Mouse (Mus musculus): ENCODE measurements at regions not wholly inside any gene's neighbourhood (a gene's known extent, or its start where the extent isn't known, plus 50 kb on each side); places are given as distances from the start of the nearest gene placed in this dataset.

GRCm38 (mm10) chr3:38564364-38564763, 79.7 kb upstream of the Ankrd50 start:
- no peak overlapping the region for H3K27ac ChIP-seq (ENCODE audit: low read length)
- H3K9me3 ChIP-seq (replicated peaks; ENCODE audit: control insufficient read depth, low read length), result no peaks in the 10 kb centered on the region
- no peaks in the 10 kb centered on the region for H3K27me3 ChIP-seq (ENCODE audit: control insufficient read depth, insufficient read depth, low read length)
- no peaks in the 10 kb centered on the region for H3K36me3 ChIP-seq (ENCODE audit: control insufficient read depth, insufficient read depth)
- ATAC-seq (replicated peaks; ENCODE audit: extremely low read depth, insufficient read depth, low FRiP score), result no peak
- no peak overlapping the region for H3K9ac ChIP-seq (ENCODE audit: low read length)
- WGBS, result 61% methylated on average over 2 of the region's 2 CpGs
- no peak overlapping the region for H3K4me3 ChIP-seq (ENCODE audit: low read length)
- no peak overlapping the region for H3K4me2 ChIP-seq (ENCODE audit: low read depth, low read length)
- peaks cover 6% of the 10 kb centered on the region; the same call in 1 of the 2 replicates for H3K4me1 ChIP-seq (ENCODE audit: control insufficient read depth, insufficient read depth, low read length)

- no peak overlapping the region for H3K9ac ChIP-seq (ENCODE audit: low read length)
- H3K27ac ChIP-seq (ENCODE audit: low read length), result no peak overlapping the region
- H3K4me3 ChIP-seq (ENCODE audit: low read length), result no peak overlapping the region
- H3K9me3 ChIP-seq (replicated peaks; ENCODE audit: control insufficient read depth, low read length), result no peaks in the 10 kb centered on the region
- H3K36me3 ChIP-seq (ENCODE audit: control insufficient read depth, insufficient read depth), result no peaks in the 10 kb centered on the region
- WGBS, result 52% methylated on average over 2 of the region's 2 CpGs
- H3K27me3 ChIP-seq (ENCODE audit: control insufficient read depth, insufficient read depth, low read length), result no peaks in the 10 kb centered on the region
- no peaks in the 10 kb centered on the region for H3K4me1 ChIP-seq (ENCODE audit: control insufficient read depth, insufficient read depth, low read length)
- no peak for ATAC-seq (replicated peaks; ENCODE audit: extremely low read depth, insufficient read depth, low FRiP score)
- H3K4me2 ChIP-seq (ENCODE audit: low read depth, low read length), result no peak overlapping the region
These were observed 76.5 kb upstream of the Ankrd50 start for GRCm38 (mm10) chr3:38561186-38561585.

- no peaks in the 10 kb centered on the region for H3K27me3 ChIP-seq (ENCODE audit: control insufficient read depth, insufficient read depth, low read length)
- no peak for ATAC-seq (replicated peaks; ENCODE audit: extremely low read depth, insufficient read depth, low FRiP score)
- H3K9ac ChIP-seq (ENCODE audit: low read length), result no peak overlapping the region
- H3K4me1 ChIP-seq (ENCODE audit: control insufficient read depth, insufficient read depth, low read length), result no peaks in the 10 kb centered on the region
- no peaks in the 10 kb centered on the region for H3K9me3 ChIP-seq (replicated peaks; ENCODE audit: control insufficient read depth, low read length)
- no peak overlapping the region for H3K27ac ChIP-seq (ENCODE audit: low read length)
- no peaks in the 10 kb centered on the region for H3K36me3 ChIP-seq (ENCODE audit: control insufficient read depth, insufficient read depth)
- 90% methylated on average over 5 of the region's 5 CpGs for WGBS
- no peak overlapping the region for H3K4me3 ChIP-seq (ENCODE audit: low read length)
- no peak overlapping the region for H3K4me2 ChIP-seq (ENCODE audit: low read depth, low read length)
These were observed 71.3 kb upstream of the Ankrd50 start for GRCm38 (mm10) chr3:38555939-38556338.

- H3K4me1 ChIP-seq (ENCODE audit: control insufficient read depth, insufficient read depth, low read length), result no peaks in the 10 kb centered on the region
- H3K4me3 ChIP-seq (ENCODE audit: low read length), result no peak overlapping the region
- no peaks in the 10 kb centered on the region for H3K36me3 ChIP-seq (ENCODE audit: control insufficient read depth, insufficient read depth)
- H3K9me3 ChIP-seq (replicated peaks; ENCODE audit: control insufficient read depth, low read length), result no peaks in the 10 kb centered on the region
- no peak overlapping the region for H3K9ac ChIP-seq (ENCODE audit: low read length)
- no peaks in the 10 kb centered on the region for H3K27me3 ChIP-seq (ENCODE audit: control insufficient read depth, insufficient read depth, low read length)
- 80% methylated on average over 4 of the region's 4 CpGs for WGBS
- no peak overlapping the region for H3K27ac ChIP-seq (ENCODE audit: low read length)
- H3K4me2 ChIP-seq (ENCODE audit: low read depth, low read length), result no peak overlapping the region
- no peak for ATAC-seq (replicated peaks; ENCODE audit: extremely low read depth, insufficient read depth, low FRiP score)
These were observed 68.9 kb upstream of the Ankrd50 start for GRCm38 (mm10) chr3:38553470-38554043.

- Histone ChIP-seq H3K27me3 (ENCODE audit: control insufficient read depth, insufficient read depth, low read length) (no peaks in the 10 kb centered on the region), H3K36me3 (ENCODE audit: control insufficient read depth, insufficient read depth) (no peaks in the 10 kb centered on the region), H3K9ac (ENCODE audit: low read length) (no peak overlapping the region), H3K4me3 (ENCODE audit: low read length) (no peak overlapping the region), H3K4me1 (ENCODE audit: control insufficient read depth, insufficient read depth, low read length) (no peaks in the 10 kb centered on the region), H3K9me3 (replicated peaks; ENCODE audit: control insufficient read depth, low read length) (no peaks in the 10 kb centered on the region), H3K4me2 (ENCODE audit: low read depth, low read length) (no peak overlapping the region), H3K27ac (ENCODE audit: low read length) (no peak overlapping the region)
- no peak for ATAC-seq (replicated peaks; ENCODE audit: extremely low read depth, insufficient read depth, low FRiP score)
- WGBS, result 70% methylated on average over 3 of the region's 3 CpGs
These were observed 62.4 kb upstream of the Ankrd50 start for GRCm38 (mm10) chr3:38547032-38547431.

- no peak overlapping the region for H3K4me2 ChIP-seq (ENCODE audit: low read depth, low read length)
- no peak for ATAC-seq (replicated peaks; ENCODE audit: extremely low read depth, insufficient read depth, low FRiP score)
- H3K4me3 ChIP-seq (ENCODE audit: low read length), result no peak overlapping the region
- no peaks in the 10 kb centered on the region for H3K4me1 ChIP-seq (ENCODE audit: control insufficient read depth, insufficient read depth, low read length)
- WGBS, result 80% methylated on average over 3 of the region's 3 CpGs
- H3K27me3 ChIP-seq (ENCODE audit: control insufficient read depth, insufficient read depth, low read length), result no peaks in the 10 kb centered on the region
- no peaks in the 10 kb centered on the region for H3K36me3 ChIP-seq (ENCODE audit: control insufficient read depth, insufficient read depth)
- H3K27ac ChIP-seq (ENCODE audit: low read length), result no peak overlapping the region
- no peaks in the 10 kb centered on the region for H3K9me3 ChIP-seq (replicated peaks; ENCODE audit: control insufficient read depth, low read length)
- H3K9ac ChIP-seq (ENCODE audit: low read length), result no peak overlapping the region
These were observed 60.9 kb upstream of the Ankrd50 start for GRCm38 (mm10) chr3:38545501-38545896.

GRCm38 (mm10) chr3:38544718-38545500, 60.3 kb upstream of the Ankrd50 start:
- WGBS, result 87% methylated on average over 4 of the region's 4 CpGs
- H3K9ac ChIP-seq (ENCODE audit: low read length), result no peak overlapping the region
- H3K4me1 ChIP-seq (ENCODE audit: control insufficient read depth, insufficient read depth, low read length), result no peaks in the 10 kb centered on the region
- no peaks in the 10 kb centered on the region for H3K9me3 ChIP-seq (replicated peaks; ENCODE audit: control insufficient read depth, low read length)
- no peak overlapping the region for H3K27ac ChIP-seq (ENCODE audit: low read length)
- no peak overlapping the region for H3K4me2 ChIP-seq (ENCODE audit: low read depth, low read length)
- no peak for ATAC-seq (replicated peaks; ENCODE audit: extremely low read depth, insufficient read depth, low FRiP score)
- no peaks in the 10 kb centered on the region for H3K27me3 ChIP-seq (ENCODE audit: control insufficient read depth, insufficient read depth, low read length)
- H3K36me3 ChIP-seq (ENCODE audit: control insufficient read depth, insufficient read depth), result no peaks in the 10 kb centered on the region
- no peak overlapping the region for H3K4me3 ChIP-seq (ENCODE audit: low read length)

- H3K9me3 ChIP-seq (replicated peaks; ENCODE audit: control insufficient read depth, low read length), result no peaks in the 10 kb centered on the region
- no peaks in the 10 kb centered on the region for H3K4me1 ChIP-seq (ENCODE audit: control insufficient read depth, insufficient read depth, low read length)
- H3K27me3 ChIP-seq (ENCODE audit: control insufficient read depth, insufficient read depth, low read length), result no peaks in the 10 kb centered on the region
- no peak overlapping the region for H3K4me2 ChIP-seq (ENCODE audit: low read depth, low read length)
- 87% methylated on average over 3 of the region's 3 CpGs for WGBS
- no peak for ATAC-seq (replicated peaks; ENCODE audit: extremely low read depth, insufficient read depth, low FRiP score)
- H3K4me3 ChIP-seq (ENCODE audit: low read length), result no peak overlapping the region
- H3K36me3 ChIP-seq (ENCODE audit: control insufficient read depth, insufficient read depth), result no peaks in the 10 kb centered on the region
- no peak overlapping the region for H3K27ac ChIP-seq (ENCODE audit: low read length)
- no peak overlapping the region for H3K9ac ChIP-seq (ENCODE audit: low read length)
These were observed 59.2 kb upstream of the Ankrd50 start for GRCm38 (mm10) chr3:38543816-38544215.

- Histone ChIP-seq H3K9me3 (replicated peaks; ENCODE audit: control insufficient read depth, low read length) (no peaks in the 10 kb centered on the region), H3K36me3 (ENCODE audit: control insufficient read depth, insufficient read depth) (no peaks in the 10 kb centered on the region), H3K27me3 (ENCODE audit: control insufficient read depth, insufficient read depth, low read length) (no peaks in the 10 kb centered on the region), H3K4me1 (ENCODE audit: control insufficient read depth, insufficient read depth, low read length) (no peaks in the 10 kb centered on the region), H3K27ac (ENCODE audit: low read length) (no peak overlapping the region), H3K4me3 (ENCODE audit: low read length) (no peak overlapping the region), H3K4me2 (ENCODE audit: low read depth, low read length) (no peak overlapping the region), H3K9ac (ENCODE audit: low read length) (no peak overlapping the region)
- no peak for ATAC-seq (replicated peaks; ENCODE audit: extremely low read depth, insufficient read depth, low FRiP score)
- WGBS, result 67% methylated on average over 3 of the region's 3 CpGs
These were observed 56.7 kb upstream of the Ankrd50 start for GRCm38 (mm10) chr3:38541296-38541695.
